Mouse (Mus musculus) liver, embryonic 13.5 days (tissue): ENCODE data around the gene Gm10644. TPM values are rescaled to one million over a fixed set of nuclear protein-coding genes. Genes with fewer than 3 reads are reported as not detected.
"Not testable (repeated sequence)": the region's sequence is repeated elsewhere in the genome, so short reads cannot be mapped to it uniquely, and the experiment has no call there.

Experiments
- ATAC-seq: fragments of 200-750 bp; cut with Nextera tagmentation; 2 replicates; pipeline ENCODE4 v1.8.0; 2017; ENCODE audit warnings: low read depth, mild to moderate bottlenecking, moderate number of reproducible peaks, moderate library complexity
- DNase-seq: peaks from one replicate; pipeline ENCODE4 v3.0.0; 2022
- H3K27ac ChIP-seq: fragments of 300-500 bp; sonication (generic); 2 replicates; pipeline ENCODE4 v1.5.1; 2015; ENCODE audit warnings: moderate library complexity, mild to moderate bottlenecking, inconsistent platforms
- H3K27me3 ChIP-seq: fragments of 300-500 bp; sonication (generic); 2 replicates; pipeline ENCODE4 v1.6.1; 2015; ENCODE audit warnings: mild to moderate bottlenecking, inconsistent platforms
- H3K36me3 ChIP-seq: fragments of 300-500 bp; sonication (generic); 2 replicates; pipeline ENCODE4 v1.6.1; 2015; ENCODE audit warnings: mild to moderate bottlenecking, inconsistent platforms
- H3K4me1 ChIP-seq: fragments of 300-500 bp; sonication (generic); replicated peaks from 2 replicates; pipeline ENCODE4 v1.6.1; 2015; ENCODE audit warnings: inconsistent platforms
- H3K4me2 ChIP-seq: fragments of 300-500 bp; sonication (generic); 2 replicates; pipeline ENCODE4 v1.6.1; 2015; ENCODE audit warnings: inconsistent platforms, mild to moderate bottlenecking, moderate library complexity
- H3K4me3 ChIP-seq: fragments of 300-500 bp; sonication (generic); replicated peaks from 2 replicates; pipeline ENCODE4 v1.5.1; 2015; ENCODE audit warnings: mild to moderate bottlenecking, inconsistent platforms
- H3K9ac ChIP-seq: fragments of 300-500 bp; sonication (generic); 2 replicates; pipeline ENCODE4 v1.6.1; 2015; ENCODE audit warnings: mild to moderate bottlenecking, inconsistent platforms
- H3K9me3 ChIP-seq: fragments of 300-500 bp; sonication (generic); replicated peaks from 2 replicates; pipeline ENCODE4 v1.6.1; 2016; ENCODE audit warnings: inconsistent platforms
- WGBS: fragments of 180-500 bp; shearing (Covaris S2); methylation state at CpG from one replicate; pipeline ENCODE4 v1.1.7; 2015; ENCODE audit not compliant: insufficient replicate concordance; 5-methylcytosine and 5-hydroxymethylcytosine counted together
- polyA plus RNA-seq: library from polyadenylated mRNA; unstranded; fragments of >200 nt; fragmentation: Nextera tagmentation; extraction: Ambion mirVana; gene quantifications from 2 replicates; pipeline ENCODE4 v1.2.1, GENCODE M21; 2015

Gm10644 gene
- polyA plus RNA-seq, 1 experiment from 2014 or later: 0.18 TPM

DNA sequence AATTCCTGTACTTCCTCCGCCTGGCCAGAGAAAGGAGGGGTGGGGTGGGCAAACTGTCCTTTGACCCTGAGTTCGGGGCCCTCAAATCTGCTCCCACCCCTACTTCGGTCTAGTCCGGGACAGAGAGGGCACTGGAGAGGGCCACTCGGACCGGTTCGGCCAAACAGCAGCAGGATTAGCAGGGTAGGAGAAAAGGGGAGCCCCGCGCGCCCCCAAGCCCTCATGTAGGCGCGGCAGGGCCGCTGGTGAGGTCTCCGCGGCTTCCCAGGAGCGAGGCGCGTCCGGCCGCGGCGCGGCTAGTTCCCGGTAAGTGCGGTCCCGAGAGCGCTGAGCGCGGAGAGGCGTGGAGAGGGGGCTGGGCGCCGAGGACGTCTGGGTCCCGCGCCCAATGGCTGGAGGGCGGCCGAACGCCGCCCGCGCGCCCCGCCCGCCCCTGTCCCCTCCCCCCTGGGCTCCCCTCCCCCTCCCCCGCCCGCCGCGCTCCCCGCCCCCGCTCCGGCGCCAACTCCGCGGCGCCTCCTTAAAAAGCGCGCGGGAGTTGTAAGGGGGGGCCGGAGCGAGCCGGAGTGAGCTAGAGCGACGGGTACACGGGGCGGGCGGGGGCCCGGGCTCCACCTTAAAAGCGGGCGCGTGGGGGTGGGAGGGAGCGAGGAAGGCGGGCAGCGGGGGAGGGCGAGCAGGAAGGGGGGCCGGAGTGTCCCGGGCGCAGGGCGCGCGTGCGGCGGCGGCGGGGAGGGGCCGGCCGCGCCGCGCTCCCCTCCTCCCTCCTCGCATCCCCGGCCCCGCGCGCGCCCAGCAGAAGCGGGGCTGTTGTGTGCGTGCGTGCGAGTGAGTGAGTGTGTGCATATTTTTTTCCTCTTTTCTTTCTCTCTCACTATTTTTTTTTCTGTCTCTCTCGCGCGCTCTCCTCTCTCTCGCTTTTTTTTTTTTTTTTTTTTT, 41.8 kb upstream of the Gm10644 start:
- H3K27ac ChIP-seq: peak overlapping the region; percentile 92
- H3K4me1 ChIP-seq: peaks cover 69% of the 10 kb centered on the region
- no peaks in the 10 kb centered on the region for H3K9me3 ChIP-seq
- under 1% methylated on average over 75 of the region's 103 CpGs for WGBS
- no peaks in the 10 kb centered on the region for H3K27me3 ChIP-seq
- H3K36me3 ChIP-seq: peaks cover 43% of the 10 kb centered on the region
- peak; percentile 80 for DNase-seq
- H3K4me2 ChIP-seq: peak overlapping the region; percentile 97
- H3K4me3 ChIP-seq: peak overlapping the region; percentile 88
- peak overlapping the region; percentile 91 for H3K9ac ChIP-seq
- ATAC-seq: peak; percentile 85

DNA sequence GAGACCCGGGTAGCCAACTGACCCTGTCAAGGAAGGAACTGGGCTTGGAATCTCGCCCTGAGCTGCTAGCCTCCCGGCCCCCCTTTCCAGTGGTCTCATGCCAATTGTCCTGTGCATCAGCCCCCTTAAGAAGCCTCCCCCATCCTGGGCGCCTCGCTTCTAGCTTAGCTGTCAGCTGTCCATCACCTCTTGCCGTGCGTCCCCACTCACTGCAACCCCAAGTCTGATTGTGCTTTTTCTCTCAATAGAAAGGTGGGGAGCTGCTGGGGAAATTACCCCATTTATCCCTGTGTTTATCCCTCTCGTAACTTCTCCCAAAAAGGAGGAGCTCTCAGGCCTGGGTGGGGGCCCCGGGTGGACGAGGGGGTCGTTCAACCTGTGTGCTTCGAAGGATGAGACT, 41.0 kb upstream of the Gm10644 start:
- peak overlapping the region; percentile 88 for H3K4me3 ChIP-seq
- H3K36me3 ChIP-seq: peaks cover 43% of the 10 kb centered on the region
- H3K9me3 ChIP-seq: no peaks in the 10 kb centered on the region
- WGBS: 38% methylated on average over 12 of the region's 12 CpGs
- peak overlapping the region; percentile 91 for H3K9ac ChIP-seq
- peak overlapping the region; percentile 97 for H3K4me2 ChIP-seq
- ATAC-seq (no peak), DNase-seq (no peak)
- peaks cover 69% of the 10 kb centered on the region for H3K4me1 ChIP-seq
- H3K27ac ChIP-seq: peak overlapping the region; percentile 92
- no peaks in the 10 kb centered on the region for H3K27me3 ChIP-seq

DNA sequence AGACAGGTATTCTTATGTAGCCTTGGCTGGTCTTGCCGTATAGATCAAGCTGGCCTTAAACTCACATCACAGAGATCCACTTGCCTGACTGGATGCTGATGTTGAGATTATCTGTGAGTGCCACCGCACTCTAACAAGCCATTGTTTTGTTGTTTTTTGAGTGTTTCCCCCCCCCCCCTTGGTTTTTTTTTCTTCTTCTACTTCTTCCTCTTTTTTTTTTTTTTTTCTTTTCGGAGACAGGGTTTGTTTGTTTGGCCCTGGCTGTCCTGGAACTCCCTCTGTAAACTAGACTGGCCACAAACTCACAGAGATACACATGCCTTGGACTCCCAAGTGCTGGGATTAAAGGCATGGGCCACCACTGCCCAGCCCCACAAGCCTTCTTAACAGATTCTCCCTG, 39.0 kb upstream of the Gm10644 start:
- DNase-seq: no peak
- H3K4me2 ChIP-seq: no peak overlapping the region
- ATAC-seq: no peak
- no peaks in the 10 kb centered on the region for H3K27me3 ChIP-seq
- peak overlapping the region; percentile 25; the same call in 1 of the 2 replicates for H3K27ac ChIP-seq
- H3K9me3 ChIP-seq: no peaks in the 10 kb centered on the region
- H3K36me3 ChIP-seq: peaks cover 39% of the 10 kb centered on the region
- H3K9ac ChIP-seq: no peak overlapping the region
- WGBS: 32% methylated on average over 3 of the region's 3 CpGs
- peaks cover 62% of the 10 kb centered on the region for H3K4me1 ChIP-seq
- H3K4me3 ChIP-seq: no peak overlapping the region

DNA sequence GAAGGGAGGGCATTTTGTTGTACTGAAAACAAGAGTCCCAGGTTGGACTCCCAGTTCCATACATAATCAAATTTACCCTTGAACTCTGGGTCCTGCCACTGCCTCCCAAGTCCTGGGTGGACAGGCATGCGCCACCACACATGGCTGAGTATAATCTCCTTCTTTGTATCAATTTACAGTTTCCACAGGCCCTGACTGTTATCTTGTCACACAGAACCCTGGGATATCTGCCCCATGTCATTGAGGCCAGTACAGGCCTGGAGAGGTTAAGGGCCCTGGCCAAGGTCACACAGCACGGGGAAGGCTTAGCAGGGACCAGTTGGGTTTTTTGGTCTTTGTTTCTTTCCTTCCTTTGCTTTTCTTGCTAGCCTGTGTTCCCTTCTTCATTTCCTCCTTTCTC, 37.5 kb upstream of the Gm10644 start:
- Histone ChIP-seq H3K4me2 (peak overlapping the region; percentile 24; the same call in 1 of the 2 replicates), H3K4me1 (peaks cover 54% of the 10 kb centered on the region), H3K4me3 (no peak overlapping the region), H3K9ac (peak overlapping the region; percentile 49), H3K36me3 (peaks cover 49% of the 10 kb centered on the region), H3K27ac (peak overlapping the region; percentile 69), H3K9me3 (no peaks in the 10 kb centered on the region), H3K27me3 (no peaks in the 10 kb centered on the region)
- 14% methylated on average over 2 of the region's 2 CpGs for WGBS
- DNase-seq (peak; percentile 53), ATAC-seq (peak; percentile 62)

DNA sequence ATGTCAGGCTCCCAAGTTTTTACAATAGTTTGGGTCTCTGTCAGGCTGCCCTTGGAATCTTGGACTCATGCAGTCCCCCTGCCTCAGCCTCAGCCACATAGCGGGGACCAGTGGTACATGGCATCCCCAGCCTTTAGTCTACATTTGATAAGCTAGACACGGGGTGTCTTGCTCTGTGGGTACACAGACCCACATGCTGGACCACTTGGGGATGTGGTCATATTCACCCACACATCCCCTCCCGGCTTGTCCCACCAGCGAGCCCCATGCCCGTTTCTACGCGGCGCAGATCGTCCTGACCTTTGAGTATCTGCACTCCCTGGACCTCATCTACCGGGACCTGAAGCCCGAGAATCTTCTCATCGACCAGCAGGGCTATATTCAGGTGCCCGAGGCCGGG, 35.2 kb upstream of the Gm10644 start:
- no peak overlapping the region for H3K4me2 ChIP-seq
- no peaks in the 10 kb centered on the region for H3K27me3 ChIP-seq
- H3K4me3 ChIP-seq: no peak overlapping the region
- 88% methylated on average over 14 of the region's 14 CpGs for WGBS
- H3K36me3 ChIP-seq: peaks cover 71% of the 10 kb centered on the region
- no peaks in the 10 kb centered on the region for H3K9me3 ChIP-seq
- H3K9ac ChIP-seq: no peak overlapping the region
- H3K27ac ChIP-seq: no peak overlapping the region
- peaks cover 41% of the 10 kb centered on the region for H3K4me1 ChIP-seq
- no peak for ATAC-seq
- no peak for DNase-seq

DNA sequence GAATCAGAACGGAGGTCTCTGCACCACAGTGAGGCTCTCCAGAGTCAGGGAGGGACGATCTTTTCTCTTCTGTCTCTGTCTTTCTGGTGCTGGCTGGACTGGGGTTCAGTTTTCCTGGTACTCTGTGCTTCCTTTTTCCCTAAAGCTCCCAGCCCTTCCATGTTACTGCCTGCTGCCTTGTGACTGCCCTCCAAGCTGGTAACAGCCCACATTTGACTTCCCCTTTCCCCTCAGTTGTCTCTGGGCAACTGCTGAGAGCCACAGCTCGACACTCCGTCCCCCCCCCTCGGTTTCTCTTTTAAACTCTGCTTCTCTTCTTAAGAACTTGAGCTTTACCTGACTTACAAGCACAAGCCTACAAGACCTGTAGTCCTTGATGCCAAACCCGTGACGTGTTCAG, 34.2 kb upstream of the Gm10644 start:
- Histone ChIP-seq H3K4me3 (no peak overlapping the region), H3K4me1 (peaks cover 36% of the 10 kb centered on the region), H3K27me3 (no peaks in the 10 kb centered on the region), H3K27ac (no peak overlapping the region), H3K4me2 (no peak overlapping the region), H3K36me3 (peaks cover 75% of the 10 kb centered on the region), H3K9ac (no peak overlapping the region), H3K9me3 (no peaks in the 10 kb centered on the region)
- WGBS: 55% methylated on average over 7 of the region's 7 CpGs
- ATAC-seq (no peak), DNase-seq (no peak)

DNA sequence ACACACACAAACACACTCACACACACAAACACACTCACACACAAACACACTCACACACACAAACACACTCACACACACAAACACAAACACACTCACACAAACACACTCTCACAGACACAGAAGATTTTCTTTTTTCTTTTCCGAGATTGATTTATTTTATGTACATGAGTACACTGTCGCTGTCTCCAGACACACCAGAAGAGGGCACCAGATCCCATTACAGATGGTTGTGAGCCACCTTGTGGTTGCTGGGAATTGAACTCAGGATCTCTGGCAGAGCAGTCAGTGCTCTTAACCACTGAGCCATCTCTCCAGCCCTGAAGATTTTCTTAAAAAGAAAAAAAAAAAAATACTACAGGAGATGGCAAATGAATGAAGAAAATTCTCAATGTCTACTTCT, 28.2 kb upstream of the Gm10644 start:
- not testable (repeated sequence) for H3K27me3 ChIP-seq, H3K4me2 ChIP-seq, ATAC-seq, H3K27ac ChIP-seq, H3K9me3 ChIP-seq, H3K9ac ChIP-seq, DNase-seq, H3K4me3 ChIP-seq
- 86% methylated on average over 2 of the region's 2 CpGs for WGBS
- Histone ChIP-seq H3K4me1 (peaks cover 11% of the 10 kb centered on the region), H3K36me3 (peaks cover 78% of the 10 kb centered on the region)

DNA sequence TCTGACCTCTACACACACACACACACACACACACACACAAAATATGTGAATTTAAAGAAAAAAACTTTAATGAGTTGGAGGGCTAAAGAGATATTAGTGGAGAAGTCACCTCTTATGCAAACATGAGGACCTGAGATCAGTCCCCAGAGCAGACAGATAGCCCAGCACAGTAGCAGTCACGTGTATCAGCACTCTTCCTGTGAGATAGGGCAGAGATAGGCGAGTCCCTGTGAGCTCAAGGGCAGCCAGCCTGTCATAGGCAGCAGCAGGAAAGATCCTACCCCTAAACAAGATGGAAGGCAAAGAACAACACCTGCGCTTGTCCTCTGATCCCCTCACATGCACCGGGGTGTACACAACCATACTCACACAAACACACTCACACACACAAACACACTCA, 27.4 kb upstream of the Gm10644 start:
- Histone ChIP-seq H3K27me3 (no peaks in the 10 kb centered on the region), H3K27ac (no peak overlapping the region), H3K9me3 (no peaks in the 10 kb centered on the region), H3K4me1 (peaks cover 19% of the 10 kb centered on the region), H3K9ac (no peak overlapping the region), H3K36me3 (peaks cover 70% of the 10 kb centered on the region), H3K4me3 (no peak overlapping the region), H3K4me2 (no peak overlapping the region)
- ATAC-seq (peak; percentile 80), DNase-seq (no peak)
- 56% methylated on average over 4 of the region's 4 CpGs for WGBS

DNA sequence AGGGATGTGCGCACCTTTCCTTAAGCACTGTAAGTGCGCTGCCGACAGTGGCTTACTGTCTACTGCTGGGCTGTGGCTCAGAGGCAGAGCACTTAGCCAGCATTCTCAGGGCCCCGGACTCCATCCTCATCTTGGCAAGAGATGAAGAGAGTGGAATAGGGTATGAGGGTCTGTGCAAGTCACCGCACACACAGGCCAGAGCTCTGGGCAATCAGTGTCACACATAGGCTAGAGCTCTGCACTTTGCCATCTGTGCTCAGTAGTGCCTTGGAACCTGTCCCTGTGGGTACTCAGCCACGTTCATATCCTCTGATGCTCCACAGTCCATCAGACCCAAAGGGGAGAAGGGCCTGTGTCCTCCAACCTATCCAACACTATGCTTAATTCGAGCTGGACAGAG, 26.5 kb upstream of the Gm10644 start:
- no peak overlapping the region for H3K27ac ChIP-seq
- H3K4me2 ChIP-seq: no peak overlapping the region
- no peaks in the 10 kb centered on the region for H3K27me3 ChIP-seq
- DNase-seq: no peak
- no peak overlapping the region for H3K4me3 ChIP-seq
- H3K9me3 ChIP-seq: no peaks in the 10 kb centered on the region
- ATAC-seq: no peak
- peaks cover 28% of the 10 kb centered on the region for H3K4me1 ChIP-seq
- H3K36me3 ChIP-seq: peaks cover 61% of the 10 kb centered on the region
- no peak overlapping the region for H3K9ac ChIP-seq
- WGBS: 85% methylated on average over 7 of the region's 7 CpGs

DNA sequence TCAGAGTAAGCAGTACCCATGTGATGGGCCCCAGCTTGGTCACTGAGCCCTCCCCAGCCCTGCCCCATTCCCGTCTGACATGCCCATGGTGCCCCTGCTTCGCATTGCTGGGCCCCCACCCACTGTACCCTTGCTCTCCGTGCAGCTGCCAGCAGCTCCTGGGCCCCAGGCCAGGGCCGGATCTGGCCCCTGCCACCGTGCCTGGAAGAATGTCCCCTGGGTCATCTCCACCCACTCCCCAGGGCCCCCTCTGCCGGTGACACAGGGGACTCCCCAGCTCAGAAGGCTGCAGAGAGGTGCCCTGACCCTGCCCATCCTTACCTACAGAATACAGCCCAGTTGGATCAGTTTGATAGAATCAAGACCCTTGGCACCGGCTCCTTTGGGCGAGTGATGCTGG, 25.8 kb upstream of the Gm10644 start:
- H3K27me3 ChIP-seq: no peaks in the 10 kb centered on the region
- no peak overlapping the region for H3K4me2 ChIP-seq
- no peak overlapping the region for H3K9ac ChIP-seq
- H3K36me3 ChIP-seq: peaks cover 54% of the 10 kb centered on the region
- H3K27ac ChIP-seq: no peak overlapping the region
- no peak overlapping the region for H3K4me3 ChIP-seq
- H3K4me1 ChIP-seq: peaks cover 34% of the 10 kb centered on the region
- no peaks in the 10 kb centered on the region for H3K9me3 ChIP-seq
- ATAC-seq: no peak
- no peak for DNase-seq
- WGBS: 74% methylated on average over 8 of the region's 8 CpGs

DNA sequence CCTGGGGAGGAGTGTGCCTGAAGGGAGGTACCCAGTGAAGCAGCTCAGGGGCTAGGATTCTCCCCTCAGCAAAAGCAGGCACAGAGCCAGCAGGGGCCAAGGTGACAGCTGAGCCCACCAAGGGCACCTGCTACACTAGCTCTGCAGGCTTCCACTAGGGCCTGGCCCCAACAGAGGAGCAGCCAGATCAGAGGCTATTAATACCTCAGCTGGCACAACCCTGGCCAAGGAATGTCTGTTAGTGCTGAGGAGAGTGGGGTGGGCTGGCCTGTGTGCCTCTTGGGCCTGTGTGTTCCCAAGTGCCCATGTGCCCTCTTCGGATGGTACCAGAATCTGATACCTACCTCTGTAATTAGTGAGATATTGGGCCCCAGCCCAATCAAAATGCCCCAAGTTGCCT, 25.2 kb upstream of the Gm10644 start:
- 71% methylated on average over 1 of the region's 1 CpGs for WGBS
- Histone ChIP-seq H3K4me3 (no peak overlapping the region), H3K36me3 (peaks cover 50% of the 10 kb centered on the region), H3K4me2 (no peak overlapping the region), H3K27me3 (no peaks in the 10 kb centered on the region), H3K9me3 (no peaks in the 10 kb centered on the region), H3K9ac (no peak overlapping the region), H3K4me1 (peaks cover 35% of the 10 kb centered on the region), H3K27ac (no peak overlapping the region)
- no peak for DNase-seq
- ATAC-seq: no peak

DNA sequence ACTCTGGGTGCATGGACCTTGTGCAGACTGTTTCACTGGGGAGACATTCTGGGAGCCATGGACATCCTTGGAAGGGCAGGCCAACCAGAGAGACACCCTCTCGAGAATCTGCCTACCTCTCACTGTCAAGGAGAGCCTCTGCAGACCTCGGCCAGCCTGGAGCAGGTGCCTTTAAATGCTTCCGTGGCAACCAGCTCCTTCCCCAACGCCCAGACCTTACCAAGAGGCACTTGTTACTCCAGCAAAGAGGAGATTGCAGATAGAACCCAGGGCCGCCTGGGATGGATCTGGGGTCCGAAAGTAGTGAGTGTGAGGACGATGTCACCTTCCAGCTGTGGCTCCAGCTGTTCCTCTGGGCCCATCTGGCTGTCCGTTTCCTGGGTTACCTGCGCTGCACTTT, 23.2 kb upstream of the Gm10644 start:
- DNase-seq: no peak
- 72% methylated on average over 9 of the region's 9 CpGs for WGBS

More for the DNA sequence above, 23.2 kb upstream of the Gm10644 start:
- no peak for ATAC-seq
- Histone ChIP-seq H3K9ac (no peak overlapping the region), H3K36me3 (peaks cover 32% of the 10 kb centered on the region), H3K27me3 (no peaks in the 10 kb centered on the region), H3K4me2 (no peak overlapping the region), H3K4me1 (peaks cover 56% of the 10 kb centered on the region), H3K9me3 (no peaks in the 10 kb centered on the region), H3K4me3 (no peak overlapping the region), H3K27ac (peak overlapping the region; percentile 35; the same call in 1 of the 2 replicates)
